9 mouse cellular contexts compared by ENCODE assay signal in genomic region chr7:25270652-25271633, GRCm38 (mm10). TPM values are rescaled to one million over a fixed set of nuclear protein-coding genes. Genes with fewer than 3 reads are reported as not detected.
A peak's percentile ranks its signal among the peaks of the same experiment; 100 is the strongest.
DNase-seq lines count a peak whose midpoint lies in the region; ATAC-seq and TF ChIP-seq lines count a peak whose summit lies in the region.
"Had no signal": no experiment of that assay in that cellular context is flagged by ENCODE, and none has a peak within 500 bp of the region (broad histone marks: within the 10 kb centered on the region; RNA-seq: fewer than 3 reads in every experiment).

No protein-coding gene starts in this region.

- H3K36me3 ChIP-seq in heart, embryonic 10.5 days: peaks cover 35% of the 10 kb centered on the region
- H3K36me3 ChIP-seq in heart, embryonic 12.5 days: peaks cover 39% of the 10 kb centered on the region
- H3K36me3 ChIP-seq in megakaryocyte, embryonic 14.5 days (replicated peaks; ENCODE audit: low read length): peaks cover 63% of the 10 kb centered on the region
- H3K36me3 ChIP-seq in G1E (replicated peaks): peaks cover 63% of the 10 kb centered on the region
- peaks cover 13% of the 10 kb centered on the region for H3K36me3 ChIP-seq in liver, embryonic 16.5 days (ENCODE audit: control insufficient read depth, insufficient read depth)

- no peak for TF ChIP-seq CTCF in G1E (IDR thresholded peaks at IDR 0.05; ENCODE audit: low read depth, low read length)

- H3K4me3 ChIP-seq in heart, embryonic 10.5 days: no peak overlapping the region
- H3K4me3 ChIP-seq in heart, embryonic 12.5 days: no peak overlapping the region
- H3K4me3 ChIP-seq in megakaryocyte, embryonic 14.5 days (replicated peaks): peak overlapping the region; percentile 98
- H3K4me3 ChIP-seq in G1E (ENCODE audit: low read depth, low read length): peak overlapping the region; percentile 31
- no peak overlapping the region for H3K4me3 ChIP-seq in liver, embryonic 16.5 days (ENCODE audit: low read depth, low read length)

- no peak for DNase-seq in heart, embryonic 10.5 days (ENCODE audit: low spot score)
- no peak for DNase-seq in G1E (ENCODE audit: low spot score)
- DNase-seq in left cerebral cortex, adult 8-10 months (ENCODE audit: low spot score in 2 of 2): no peak
- DNase-seq: left cerebral cortex, postnatal 4 days had no signal

- H3K9ac ChIP-seq in heart, embryonic 12.5 days: no peak overlapping the region
- H3K9ac ChIP-seq in liver, embryonic 16.5 days (ENCODE audit: low read depth, low read length): no peak overlapping the region

- H3K27ac ChIP-seq in heart, embryonic 10.5 days: 0 out of 2 replicates have a peak overlapping the region, but pooled peaks have one; percentile 7
- H3K27ac ChIP-seq in heart, embryonic 12.5 days (ENCODE audit: poor library complexity, severe bottlenecking): no peak overlapping the region
- peak overlapping the region; percentile 35; the same call in 1 of the 2 replicates for H3K27ac ChIP-seq in liver, embryonic 16.5 days (ENCODE audit: low read length)

- peaks cover 69% of the 10 kb centered on the region for H3K4me1 ChIP-seq in heart, embryonic 10.5 days
- peaks cover 63% of the 10 kb centered on the region for H3K4me1 ChIP-seq in heart, embryonic 12.5 days (replicated peaks)
- H3K4me1 ChIP-seq in megakaryocyte, embryonic 14.5 days: peaks cover 88% of the 10 kb centered on the region
- H3K4me1 ChIP-seq in G1E (ENCODE audit: insufficient read depth, low read depth, low read length): peaks cover 87% of the 10 kb centered on the region
- H3K4me1 ChIP-seq in liver, embryonic 16.5 days (ENCODE audit: control insufficient read depth, low read depth, low read length): peaks cover 62% of the 10 kb centered on the region

- H3K9me3 ChIP-seq in heart, embryonic 10.5 days: no peaks in the 10 kb centered on the region
- H3K9me3 ChIP-seq in heart, embryonic 12.5 days (replicated peaks): no peaks in the 10 kb centered on the region
- H3K9me3 ChIP-seq in megakaryocyte, embryonic 14.5 days: no peaks in the 10 kb centered on the region
- H3K9me3 ChIP-seq in G1E (replicated peaks): no peaks in the 10 kb centered on the region
- no peaks in the 10 kb centered on the region for H3K9me3 ChIP-seq in liver, embryonic 16.5 days (replicated peaks; ENCODE audit: control insufficient read depth, low read length)

- WGBS in heart, embryonic 10.5 days: 86% methylated on average over 35 of the region's 35 CpGs
- 88% methylated on average over 35 of the region's 35 CpGs for WGBS in heart, embryonic 12.5 days
- 85% methylated on average over 35 of the region's 35 CpGs for WGBS in liver, embryonic 16.5 days (ENCODE audit: insufficient replicate concordance)

- no peak overlapping the region for H3K4me2 ChIP-seq in heart, embryonic 12.5 days
- no peak overlapping the region for H3K4me2 ChIP-seq in liver, embryonic 16.5 days (ENCODE audit: low read depth, low read length)

- H3K27me3 ChIP-seq in heart, embryonic 10.5 days (ENCODE audit: insufficient read depth, poor library complexity, severe bottlenecking): no peaks in the 10 kb centered on the region
- no peaks in the 10 kb centered on the region for H3K27me3 ChIP-seq in heart, embryonic 12.5 days (replicated peaks)
- H3K27me3 ChIP-seq in megakaryocyte, embryonic 14.5 days (replicated peaks): no peaks in the 10 kb centered on the region
- no peaks in the 10 kb centered on the region for H3K27me3 ChIP-seq in G1E (ENCODE audit: insufficient read depth, low read length)
- no peaks in the 10 kb centered on the region for H3K27me3 ChIP-seq in liver, embryonic 16.5 days (ENCODE audit: control insufficient read depth, insufficient read depth, low read depth, low read length)

- ATAC-seq in heart, embryonic 12.5 days (ENCODE audit: insufficient number of reproducible peaks, low FRiP score): no peak
- no peak for ATAC-seq in megakaryocyte, adult 5-6 weeks (ENCODE audit: poor library complexity, severe bottlenecking)
- ATAC-seq in G1E (ENCODE audit: extremely low read depth, insufficient number of reproducible peaks, low FRiP score, poor library complexity, severe bottlenecking): no peak
- ATAC-seq in liver, embryonic 16.5 days (ENCODE audit: low read depth): no peak

RNA-seq across cellular contexts. Expression of gene Cic, which starts 3.4 kb away (rescaled TPM):
- polyA plus RNA-seq in heart, embryonic 10.5 days (2016; fragmentation: Nextera tagmentation; extraction: Ambion mirVana): 17.0 and 28.7 TPM in 2 replicates
- 28.8 and 30.5 TPM in 2 replicates for polyA plus RNA-seq in heart, embryonic 12.5 days (2016; fragmentation: Nextera tagmentation; extraction: Ambion mirVana)
- polyA plus RNA-seq in megakaryocyte, embryonic 14.5 days (2012; ENCODE audit: insufficient read depth, low replicate concordance): 290 and 655 TPM in 2 replicates
- total RNA-seq in megakaryocyte, adult 5-6 weeks (2015): 166 and 174 TPM in 2 replicates
- total RNA-seq in megakaryocyte, adult 5-6 weeks (2017): 55.5 and 84.2 TPM in 2 replicates
- total RNA-seq in G1E (2014; fragmentation: Nextera tagmentation): 154 and 160 TPM in 2 replicates
- 32.2 and 36.6 TPM in 2 replicates for total RNA-seq in G1E (2017)
- 381 and 382 TPM in 2 replicates for polyA plus RNA-seq in G1E (2012)
- polyA plus RNA-seq in liver, embryonic 16.5 days (2015; fragmentation: Nextera tagmentation; extraction: Ambion mirVana): 9.5 and 10.8 TPM in 2 replicates
- 100 to 1,000 TPM; 196 to 238 (median 227) TPM for total RNA-seq in left cerebral cortex, adult 8-10 months (2022)

RNA-seq across cellular contexts. Expression of gene Erf, which starts 20.4 kb away (rescaled TPM):
- 9.2 and 17.9 TPM in 2 replicates for polyA plus RNA-seq in heart, embryonic 10.5 days (2016; fragmentation: Nextera tagmentation; extraction: Ambion mirVana)
- 17.6 and 20.4 TPM in 2 replicates for polyA plus RNA-seq in heart, embryonic 12.5 days (2016; fragmentation: Nextera tagmentation; extraction: Ambion mirVana)
- polyA plus RNA-seq in megakaryocyte, embryonic 14.5 days (2012; ENCODE audit: insufficient read depth, low replicate concordance): 44.8 and 66.8 TPM in 2 replicates
- total RNA-seq in megakaryocyte, adult 5-6 weeks (2015): 4.9 and 6.5 TPM in 2 replicates
- 2.6 and 5.3 TPM in 2 replicates for total RNA-seq in megakaryocyte, adult 5-6 weeks (2017)
- total RNA-seq in G1E (2014; fragmentation: Nextera tagmentation) (31.5 and 43.4 TPM in 2 replicates), G1E (2017) (6.9 TPM in 2 replicates)
- 97.7 and 117 TPM in 2 replicates for polyA plus RNA-seq in G1E (2012)
- 3.4 and 3.6 TPM in 2 replicates for polyA plus RNA-seq in liver, embryonic 16.5 days (2015; fragmentation: Nextera tagmentation; extraction: Ambion mirVana)
- 10 to 100 TPM; 61.3 to 75.7 (median 69.9) TPM for total RNA-seq in left cerebral cortex, adult 8-10 months (2022)

RNA-seq across cellular contexts. Expression of gene Pafah1b3, which starts 26.8 kb away (rescaled TPM):
- 147 and 189 TPM in 2 replicates for polyA plus RNA-seq in heart, embryonic 10.5 days (2016; fragmentation: Nextera tagmentation; extraction: Ambion mirVana)
- 127 and 131 TPM in 2 replicates for polyA plus RNA-seq in heart, embryonic 12.5 days (2016; fragmentation: Nextera tagmentation; extraction: Ambion mirVana)
- polyA plus RNA-seq in megakaryocyte, embryonic 14.5 days (2012; ENCODE audit: insufficient read depth, low replicate concordance): 19.1 TPM in 1 of 2 replicates, not detected in the other
- 7.7 and 15.9 TPM in 2 replicates for total RNA-seq in megakaryocyte, adult 5-6 weeks (2015)
- total RNA-seq in megakaryocyte, adult 5-6 weeks (2017): 7.7 and 14.6 TPM in 2 replicates
- total RNA-seq in G1E (2014; fragmentation: Nextera tagmentation): 39.0 and 41.3 TPM in 2 replicates
- 76.9 and 94.6 TPM in 2 replicates for total RNA-seq in G1E (2017)
- 69.0 and 79.2 TPM in 2 replicates for polyA plus RNA-seq in G1E (2012)
- polyA plus RNA-seq in liver, embryonic 16.5 days (2015; fragmentation: Nextera tagmentation; extraction: Ambion mirVana): 25.6 and 26.2 TPM in 2 replicates
- total RNA-seq in left cerebral cortex, adult 8-10 months (2022): 10 to 100 TPM; 29.5 to 38.7 (median 32.2) TPM

RNA-seq across cellular contexts. Expression of gene Prr19, which starts 30.3 kb away (rescaled TPM):
- 0.26 and 0.65 TPM in 2 replicates for polyA plus RNA-seq in heart, embryonic 10.5 days (2016; fragmentation: Nextera tagmentation; extraction: Ambion mirVana)
- polyA plus RNA-seq in heart, embryonic 12.5 days (2016; fragmentation: Nextera tagmentation; extraction: Ambion mirVana): not detected in 2 replicates
- 0.17 TPM in 1 of 2 replicates, not detected in the other for polyA plus RNA-seq in megakaryocyte, embryonic 14.5 days (2012; ENCODE audit: insufficient read depth, low replicate concordance)
- total RNA-seq in megakaryocyte, adult 5-6 weeks (2015): not detected in 2 replicates
- not detected in 2 replicates for total RNA-seq in megakaryocyte, adult 5-6 weeks (2017)
- total RNA-seq in G1E (2014; fragmentation: Nextera tagmentation) (not detected in 2 replicates), G1E (2017) (not detected in 2 replicates)
- polyA plus RNA-seq in G1E (2012): 0.07 TPM in 1 of 2 replicates, not detected in the other
- polyA plus RNA-seq in liver, embryonic 16.5 days (2015; fragmentation: Nextera tagmentation; extraction: Ambion mirVana): 0.09 TPM in 1 of 2 replicates, not detected in the other
- not detected for total RNA-seq in left cerebral cortex, adult 8-10 months (2022)
- total RNA-seq: megakaryocyte-erythroid progenitor cell, adult 5-6 weeks had no signal

RNA-seq across cellular contexts. Expression of gene Gsk3a, which starts 33.3 kb away (rescaled TPM):
- 8.2 and 11.9 TPM in 2 replicates for polyA plus RNA-seq in heart, embryonic 10.5 days (2016; fragmentation: Nextera tagmentation; extraction: Ambion mirVana)
- polyA plus RNA-seq in heart, embryonic 12.5 days (2016; fragmentation: Nextera tagmentation; extraction: Ambion mirVana): 12.1 and 12.7 TPM in 2 replicates
- polyA plus RNA-seq in megakaryocyte, embryonic 14.5 days (2012; ENCODE audit: insufficient read depth, low replicate concordance): 55.6 and 120 TPM in 2 replicates
- 90.1 and 90.2 TPM in 2 replicates for total RNA-seq in megakaryocyte, adult 5-6 weeks (2015)
- 58.7 and 60.8 TPM in 2 replicates for total RNA-seq in megakaryocyte, adult 5-6 weeks (2017)
- total RNA-seq in G1E (2014; fragmentation: Nextera tagmentation): 154 and 167 TPM in 2 replicates
- 38.9 and 41.6 TPM in 2 replicates for total RNA-seq in G1E (2017)
- polyA plus RNA-seq in G1E (2012): 107 and 113 TPM in 2 replicates
- polyA plus RNA-seq in liver, embryonic 16.5 days (2015; fragmentation: Nextera tagmentation; extraction: Ambion mirVana): 4.0 and 5.3 TPM in 2 replicates
- total RNA-seq in left cerebral cortex, adult 8-10 months (2022): 100 to 1,000 TPM; 214 to 232 (median 222) TPM

Comparison
In these comparisons a context has a peak if more than half of its experiments do, and no peak if none do; other contexts are left out.
1. H3K4me3 ChIP-seq: peak in megakaryocyte, embryonic 14.5 days (single experiment) and G1E (single experiment); none in heart, embryonic 10.5 days (single experiment), heart, embryonic 12.5 days (single experiment) and liver, embryonic 16.5 days (single experiment).